Mouse (Mus musculus): Measurements from ENCODE around the gene Pax3. TPM values are rescaled to one million over a fixed set of nuclear protein-coding genes. Genes with fewer than 3 reads are reported as not detected.

Gene Pax3
- total RNA-seq (2021) = not detected

DNA sequence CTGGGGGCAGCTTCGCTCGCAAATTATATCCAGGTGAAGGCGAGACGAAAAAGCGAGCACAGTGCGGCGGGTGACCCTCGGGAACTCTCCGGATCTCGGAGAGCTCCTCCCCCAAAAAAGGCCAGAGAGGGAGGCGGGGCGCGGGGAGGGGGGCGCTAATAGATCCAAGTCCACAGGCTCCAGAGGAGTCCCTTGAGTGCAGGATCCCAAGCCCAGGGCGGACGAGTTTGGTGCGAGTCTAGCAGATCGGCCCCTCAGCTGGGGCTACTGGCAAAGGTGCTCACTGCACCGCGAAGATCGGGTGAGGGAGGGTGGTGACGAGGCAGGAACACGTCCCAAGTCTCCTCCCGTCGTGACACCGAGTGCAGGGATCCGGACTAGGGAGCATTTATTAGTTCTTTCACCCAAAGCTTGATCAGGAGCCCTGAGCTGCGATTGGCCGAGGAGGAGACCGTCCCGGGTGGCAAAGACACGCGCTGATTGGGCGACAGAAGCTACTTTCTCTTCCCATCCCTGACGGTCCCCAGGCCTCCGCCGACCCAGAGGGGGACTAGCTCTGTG, at the start of gene Pax3:
TSS of gene Pax3 (minus strand) at position 384 of the 561 bp plus-strand sequence.
- intact Hi-C loops (cut with DNase I) = no loop called here
- DNase-seq (ENCODE audit: low spot score in 2 of 2) = no peak

DNA sequence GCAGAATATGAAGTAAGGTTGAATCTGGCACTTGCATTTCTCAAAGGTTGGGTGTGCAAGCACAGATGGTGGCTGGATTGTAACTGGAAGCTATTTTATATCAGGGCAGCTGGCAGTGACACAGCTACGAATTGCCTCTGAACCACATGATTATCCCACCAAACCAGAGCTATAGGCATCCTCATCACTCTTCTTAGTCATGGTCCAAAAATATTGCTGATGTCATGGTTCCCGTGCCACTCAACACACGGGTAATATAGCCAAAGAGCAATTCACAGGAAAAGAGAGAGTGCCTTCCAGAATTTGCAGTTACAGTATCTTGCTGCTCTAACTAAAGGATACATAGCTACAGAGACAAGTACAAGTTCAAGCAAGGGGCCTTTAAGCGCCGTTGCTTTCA, 37.4 kb upstream of the Pax3 start:
- intact Hi-C loops (cut with DNase I) = no loop called here
- DNase-seq (ENCODE audit: low spot score in 2 of 2) = no peak

- no peak for DNase-seq (ENCODE audit: low spot score in 2 of 2)
- intact Hi-C loops (cut with DNase I) = no loop called here
These were observed 35.1 kb upstream of the Pax3 start for GRCm38 (mm10) chr1:78231901-78232546.

DNA sequence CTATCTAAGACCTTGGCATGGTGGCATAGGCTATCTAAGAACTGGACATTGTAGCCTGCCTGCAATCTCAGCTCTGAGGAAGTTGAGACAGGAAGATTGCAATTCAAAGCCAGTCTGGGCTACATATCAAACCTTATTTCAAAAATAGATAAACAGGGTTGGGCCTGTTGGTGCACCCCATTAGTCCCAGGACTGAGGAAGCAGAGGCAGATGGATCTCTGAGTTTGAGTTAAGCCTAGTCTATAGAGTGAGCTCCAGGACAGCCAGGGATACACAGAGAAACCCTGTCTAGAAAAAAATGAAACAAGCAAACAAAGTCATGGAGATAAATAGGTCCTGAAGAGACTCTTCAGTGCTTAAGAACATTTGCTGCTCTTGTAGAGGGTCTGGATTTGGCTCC, 32.9 kb upstream of the Pax3 start:
- intact Hi-C loops (cut with DNase I) = no loop called here

DNA sequence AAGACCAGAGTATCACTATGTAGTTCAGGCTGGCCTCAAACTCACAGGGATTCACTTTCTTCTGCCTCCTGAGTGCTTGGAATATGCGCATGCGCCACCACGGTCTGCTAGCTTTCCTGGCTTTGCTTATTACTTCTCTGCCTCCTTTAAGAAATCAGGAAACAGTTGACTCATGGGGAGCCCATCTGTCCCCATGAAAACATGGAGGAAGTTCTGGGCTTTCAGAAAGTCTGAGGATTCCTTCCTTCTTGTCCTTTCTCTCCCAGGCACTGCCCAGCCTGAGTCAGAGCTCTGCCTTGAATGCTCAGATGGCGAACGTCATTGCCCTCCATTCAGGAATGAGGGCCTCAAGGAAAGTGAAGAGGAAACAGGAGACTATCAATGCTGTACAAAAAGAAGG, 31.8 kb upstream of the Pax3 start:
- DNase-seq (ENCODE audit: low spot score in 2 of 2) = no peak
- intact Hi-C loops (cut with DNase I) = no loop called here

More for the DNA sequence above, 32.9 kb upstream of the Pax3 start:
- DNase-seq (ENCODE audit: low spot score in 2 of 2) = no peak

GRCm38 (mm10) chr1:78218057-78218780, 21.3 kb upstream of the Pax3 start:
- intact Hi-C loops (cut with DNase I) = loop anchor here (5.0 kb wide), 1 partner anchor 204 kb away; no protein-coding TSS in a partner anchor
- no peak for DNase-seq (ENCODE audit: low spot score in 2 of 2)

- intact Hi-C loops (cut with DNase I) = loop anchor here (5.0 kb wide), 1 partner anchor 205 kb away; no protein-coding TSS in a partner anchor
- no peak for DNase-seq (ENCODE audit: low spot score in 2 of 2)
These were observed 20.5 kb upstream of the Pax3 start for GRCm38 (mm10) chr1:78217151-78218034.

GRCm38 (mm10) chr1:78216509-78217141, 19.7 kb upstream of the Pax3 start:
- no peak for DNase-seq (ENCODE audit: low spot score in 2 of 2)
- intact Hi-C loops (cut with DNase I) = loop anchor here (5.0 kb wide), 1 partner anchor 206 kb away; no protein-coding TSS in a partner anchor

- no peak for DNase-seq (ENCODE audit: low spot score in 2 of 2)
- intact Hi-C loops (cut with DNase I) = loop anchor here (5.0 kb wide), 1 partner anchor 206 kb away; no protein-coding TSS in a partner anchor
These were observed 19.0 kb upstream of the Pax3 start for GRCm38 (mm10) chr1:78215749-78216508.

GRCm38 (mm10) chr1:78211041-78211440, 14.1 kb upstream of the Pax3 start:
- intact Hi-C loops (cut with DNase I) = loop anchor here (5.0 kb wide), 3 partner anchors 39 to 101 kb away; partner anchors contain the start of gene Sgpp2
- no peak for DNase-seq (ENCODE audit: low spot score in 2 of 2)

GRCm38 (mm10) chr1:78210568-78210967, 13.6 kb upstream of the Pax3 start:
- intact Hi-C loops (cut with DNase I) = loop anchor here (5.0 kb wide), 3 partner anchors 38 to 102 kb away; partner anchors contain the start of gene Sgpp2
- DNase-seq (ENCODE audit: low spot score in 2 of 2) = no peak

- no peak for DNase-seq (ENCODE audit: low spot score in 2 of 2)
- intact Hi-C loops (cut with DNase I) = no loop called here
These were observed 11.4 kb upstream of the Pax3 start for GRCm38 (mm10) chr1:78208281-78208814.

DNA sequence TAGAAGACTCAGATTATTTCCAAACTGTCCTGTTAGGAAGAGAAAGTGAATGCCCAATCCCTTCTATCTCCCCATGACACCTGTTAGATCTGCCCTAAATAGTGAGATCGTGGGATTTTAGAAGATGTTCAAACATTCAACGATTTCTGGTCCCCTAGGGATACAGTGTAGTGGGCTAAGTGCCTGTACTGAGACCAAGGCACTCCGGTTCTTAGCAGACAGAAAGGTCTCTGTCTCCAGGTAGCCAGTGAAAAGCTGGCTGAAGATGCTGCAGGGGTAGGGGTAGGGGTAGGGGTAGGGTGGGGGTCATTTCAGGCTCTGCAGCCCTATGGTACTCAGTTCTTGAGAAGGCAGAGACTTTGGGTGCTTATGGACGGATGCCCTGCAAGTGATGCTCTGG, 7.4 kb upstream of the Pax3 start:
- no peak for DNase-seq (ENCODE audit: low spot score in 2 of 2)
- intact Hi-C loops (cut with DNase I) = no loop called here

DNA sequence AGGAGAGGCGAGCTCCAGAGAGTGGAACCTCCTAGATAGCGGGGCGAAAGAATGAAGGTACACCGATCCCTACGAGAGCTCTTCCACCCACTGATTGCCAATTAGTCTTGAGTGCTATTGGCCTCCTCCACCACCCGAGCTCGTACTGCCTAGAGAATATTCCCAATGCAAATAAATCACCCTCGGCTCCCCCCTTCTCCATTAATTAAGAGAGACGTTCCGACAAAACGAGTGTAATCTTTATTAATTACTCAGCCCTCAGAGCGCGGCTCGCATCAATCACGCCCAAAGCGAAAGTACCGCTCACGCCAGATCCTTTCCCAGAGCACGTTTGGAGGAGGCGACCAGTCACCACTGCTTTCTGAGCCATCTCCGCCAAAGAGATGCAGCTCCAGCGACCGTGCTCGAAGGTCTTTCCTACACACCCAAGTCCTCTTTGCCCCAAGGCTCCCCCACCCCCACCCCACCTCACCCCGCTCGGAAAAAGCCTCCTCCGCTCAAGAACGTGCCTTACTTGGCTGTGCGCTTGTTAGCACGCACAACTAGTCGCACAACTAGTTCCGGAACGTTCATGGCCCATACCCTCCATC, 6.8 kb upstream of the Pax3 start:
- intact Hi-C loops (cut with DNase I) = no loop called here
- DNase-seq (ENCODE audit: low spot score in 2 of 2) = no peak

DNA sequence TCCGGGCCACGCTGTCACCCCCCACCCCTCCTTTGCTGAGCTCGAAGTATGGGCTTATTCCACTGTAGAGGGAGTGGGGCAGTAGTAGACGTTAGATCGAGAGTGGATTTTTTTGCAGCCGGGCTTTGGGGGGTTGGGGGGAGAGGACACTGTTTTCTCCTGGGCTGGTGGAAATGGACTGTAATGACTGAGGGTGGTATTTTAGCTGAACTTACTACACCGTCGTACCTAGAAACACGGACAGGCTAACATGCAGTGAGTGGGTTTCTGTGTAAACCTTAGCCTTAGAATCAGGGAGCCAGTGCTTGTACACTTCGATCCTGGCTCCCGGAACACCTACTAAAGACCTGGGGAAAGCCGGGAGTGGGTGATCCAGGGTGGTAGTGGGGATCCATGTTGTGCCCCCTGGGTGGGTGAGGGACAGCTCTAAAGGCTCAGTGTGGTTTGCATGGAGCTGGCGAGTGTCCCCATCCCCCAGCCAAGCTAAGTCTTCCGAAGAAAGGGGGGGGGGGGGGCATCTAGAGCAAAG, 6.2 kb upstream of the Pax3 start:
- DNase-seq (ENCODE audit: low spot score in 2 of 2) = no peak
- intact Hi-C loops (cut with DNase I) = no loop called here

GRCm38 (mm10) chr1:78202466-78203085, 5.6 kb upstream of the Pax3 start:
- intact Hi-C loops (cut with DNase I) = no loop called here
- DNase-seq (ENCODE audit: low spot score in 2 of 2) = no peak
